In genomic region chr11:97928905-97929304, GRCm38 (mm10) we compare ENCODE assay signal across 14 mouse cellular contexts. TPM values are rescaled to one million over a fixed set of nuclear protein-coding genes. Genes with fewer than 3 reads are reported as not detected.
"Had no signal": no experiment of that assay in that cellular context is flagged by ENCODE, and none has a peak within 500 bp of the region (broad histone marks: within the 10 kb centered on the region; RNA-seq: fewer than 3 reads in every experiment).

No protein-coding gene starts in this region.

- H3K27ac ChIP-seq: kidney, embryonic 15.5 days; liver, embryonic 13.5 days; stomach, postnatal 0 days had no signal

- H3K4me3 ChIP-seq: kidney, embryonic 15.5 days; liver, embryonic 13.5 days had no signal

- H3K9me3 ChIP-seq: kidney, embryonic 15.5 days; liver, embryonic 13.5 days had no signal

- H3K27me3 ChIP-seq: kidney, embryonic 15.5 days; liver, embryonic 13.5 days had no signal

- DNase-seq: kidney, adult 11 months; kidney, adult 8-10 months; kidney, postnatal 10 days; kidney, postnatal 36 days; left cerebral cortex, postnatal 4 days; liver, embryonic 13.5 days; midbrain, embryonic 14.5 days; thymus, adult 2 months; thymus, postnatal 14 days; thymus, postnatal 4 days had no signal

- H3K36me3 ChIP-seq: kidney, embryonic 15.5 days; liver, embryonic 13.5 days had no signal

- H3K4me1 ChIP-seq: kidney, embryonic 15.5 days; liver, embryonic 13.5 days had no signal

- H3K4me2 ChIP-seq: kidney, embryonic 15.5 days; liver, embryonic 13.5 days; midbrain, embryonic 11.5 days had no signal

- H3K9ac ChIP-seq: kidney, embryonic 15.5 days; liver, embryonic 13.5 days had no signal

RNA-seq across cellular contexts. Expression of gene Plxdc1, which starts 57.3 kb away (rescaled TPM):
- polyA plus RNA-seq: midbrain, embryonic 11.5 days; neural tube, embryonic 11.5 days had no signal
